Mouse (Mus musculus) midbrain, embryonic 10.5 days (tissue): ENCODE measurements around the gene Apip. TPM values are rescaled to one million over a fixed set of nuclear protein-coding genes. Genes with fewer than 3 reads are reported as not detected.

Experiments used
- DNase-seq: peaks from one replicate; pipeline ENCODE4 v3.0.0-alpha.2; 2017; ENCODE audit warnings: low spot score
- H3K27ac ChIP-seq: fragments of 300-500 bp; sonication (generic); replicated peaks from 2 replicates; pipeline ENCODE4 v1.5.1; 2016; ENCODE audit warnings: mild to moderate bottlenecking
- H3K27me3 ChIP-seq: fragments of 300-500 bp; sonication (generic); 2 replicates; pipeline ENCODE4 v1.6.1; 2016; ENCODE audit warnings: low read depth, mild to moderate bottlenecking; ENCODE audit not compliant: poor library complexity, severe bottlenecking
- H3K36me3 ChIP-seq: fragments of 300-500 bp; sonication (generic); 2 replicates; pipeline ENCODE4 v1.6.1; 2016; ENCODE audit warnings: mild to moderate bottlenecking, moderate library complexity
- H3K4me1 ChIP-seq: fragments of 300-500 bp; sonication (generic); 2 replicates; pipeline ENCODE4 v1.6.1; 2016
- H3K4me3 ChIP-seq: fragments of 300-500 bp; sonication (generic); 2 replicates; pipeline ENCODE4 v1.5.1; 2016; ENCODE audit warnings: mild to moderate bottlenecking, moderate library complexity
- H3K9me3 ChIP-seq: fragments of 300-500 bp; sonication (generic); replicated peaks from 2 replicates; pipeline ENCODE4 v1.6.1; 2016; ENCODE audit warnings: mild to moderate bottlenecking
- WGBS: fragments of 180-500 bp; shearing (Covaris S2); methylation state at CpG from one replicate; pipeline ENCODE4 v1.1.7; 2016; 5-methylcytosine and 5-hydroxymethylcytosine counted together
- polyA plus RNA-seq: library from polyadenylated mRNA; unstranded; fragments of >200 nt; fragmentation: Nextera tagmentation; extraction: Ambion mirVana; gene quantifications from 2 replicates; pipeline ENCODE4 v1.2.1, GENCODE M21; 2016

The Apip gene
- 62.3 and 64.5 TPM in 2 replicates for polyA plus RNA-seq

DNA sequence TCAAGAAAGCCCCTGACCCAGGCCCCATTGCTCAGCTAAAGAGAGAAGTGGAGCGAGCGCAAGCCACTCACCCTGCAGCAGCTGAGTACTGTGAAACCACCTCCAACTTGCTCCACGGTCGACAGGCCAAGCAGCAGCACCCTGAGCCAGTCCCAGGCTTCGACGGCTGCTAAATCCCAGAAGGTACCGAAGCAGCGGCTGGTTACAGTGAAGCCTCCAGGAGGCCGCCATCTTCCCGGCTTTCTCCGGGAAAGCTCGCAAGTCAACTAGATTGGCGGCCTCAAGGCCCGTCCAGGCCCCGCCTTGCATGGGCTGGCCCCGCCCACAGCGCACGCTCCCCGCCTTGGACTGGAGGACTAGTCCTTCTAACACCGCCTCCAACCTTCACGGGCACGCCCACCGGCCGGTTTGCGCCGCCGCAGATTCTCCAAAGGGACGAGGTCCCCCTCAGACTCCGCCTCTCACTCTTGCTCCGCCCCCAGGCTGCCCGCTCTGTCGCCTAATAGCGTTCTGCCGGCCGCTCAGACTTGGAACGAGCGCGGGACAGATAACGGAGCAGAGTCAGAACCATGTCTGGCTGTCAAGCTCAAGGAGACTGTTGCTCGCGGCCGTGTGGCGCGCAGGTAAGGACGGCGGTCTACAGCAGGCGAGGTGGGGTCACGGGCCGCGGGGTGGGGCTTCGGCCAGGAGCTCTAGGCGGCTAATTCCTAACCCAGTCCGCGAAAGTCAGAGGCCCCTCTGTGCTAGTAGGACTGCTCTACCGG is at the start of gene Apip, which contains the start of gene Pdhx:
Gene Apip, plus strand, starts transcription at position 457 of the 764 bp plus-strand sequence.
Gene Pdhx, minus strand, starts transcription at position 295 of the 764 bp plus-strand sequence.
- WGBS, result under 1% methylated on average over 55 of the region's 55 CpGs
- Histone ChIP-seq H3K36me3 (no peaks in the 10 kb centered on the region), H3K9me3 (no peaks in the 10 kb centered on the region; the same call in 1 of the 2 replicates), H3K4me3 (peak within 1 kb of the TSS; percentile 82), H3K27ac (peak within 1 kb of the TSS; percentile 92), H3K4me1 (peaks cover 25% of the 10 kb centered on the region), H3K27me3 (no peaks in the 10 kb centered on the region)
- peak; percentile 100 for DNase-seq

GRCm38 (mm10) chr2:103037831-103038230 is 35.6 kb upstream of the Apip start:
- Histone ChIP-seq H3K27me3 (no peaks in the 10 kb centered on the region), H3K36me3 (peaks cover 36% of the 10 kb centered on the region), H3K4me3 (no peak overlapping the region), H3K4me1 (no peaks in the 10 kb centered on the region), H3K9me3 (no peaks in the 10 kb centered on the region), H3K27ac (no peak overlapping the region)
- no peak for DNase-seq
- 89% methylated on average over 4 of the region's 4 CpGs for WGBS

GRCm38 (mm10) chr2:103040896-103041295 is 32.6 kb upstream of the Apip start:
- Histone ChIP-seq H3K27ac (no peak overlapping the region), H3K9me3 (no peaks in the 10 kb centered on the region), H3K4me1 (no peaks in the 10 kb centered on the region), H3K4me3 (no peak overlapping the region), H3K36me3 (peaks cover 21% of the 10 kb centered on the region), H3K27me3 (no peaks in the 10 kb centered on the region)
- WGBS, result 95% methylated on average over 8 of the region's 8 CpGs
- DNase-seq, result no peak

- Histone ChIP-seq H3K36me3 (peaks cover 12% of the 10 kb centered on the region), H3K9me3 (no peaks in the 10 kb centered on the region), H3K4me1 (no peaks in the 10 kb centered on the region), H3K27ac (no peak overlapping the region), H3K4me3 (no peak overlapping the region), H3K27me3 (no peaks in the 10 kb centered on the region)
- DNase-seq, result no peak
- 92% methylated on average over 2 of the region's 2 CpGs for WGBS
Observed at GRCm38 (mm10) chr2:103045286-103045685, 28.2 kb upstream of the Apip start.

GRCm38 (mm10) chr2:103051937-103052893 is 21.3 kb upstream of the Apip start:
- no peak for DNase-seq
- no peaks in the 10 kb centered on the region for H3K4me1 ChIP-seq
- H3K27me3 ChIP-seq, result no peaks in the 10 kb centered on the region
- H3K36me3 ChIP-seq, result peaks cover 13% of the 10 kb centered on the region; the same call in 1 of the 2 replicates
- H3K27ac ChIP-seq, result no peak overlapping the region
- no peaks in the 10 kb centered on the region for H3K9me3 ChIP-seq
- no peak overlapping the region for H3K4me3 ChIP-seq
- 92% methylated on average over 19 of the region's 19 CpGs for WGBS

DNA sequence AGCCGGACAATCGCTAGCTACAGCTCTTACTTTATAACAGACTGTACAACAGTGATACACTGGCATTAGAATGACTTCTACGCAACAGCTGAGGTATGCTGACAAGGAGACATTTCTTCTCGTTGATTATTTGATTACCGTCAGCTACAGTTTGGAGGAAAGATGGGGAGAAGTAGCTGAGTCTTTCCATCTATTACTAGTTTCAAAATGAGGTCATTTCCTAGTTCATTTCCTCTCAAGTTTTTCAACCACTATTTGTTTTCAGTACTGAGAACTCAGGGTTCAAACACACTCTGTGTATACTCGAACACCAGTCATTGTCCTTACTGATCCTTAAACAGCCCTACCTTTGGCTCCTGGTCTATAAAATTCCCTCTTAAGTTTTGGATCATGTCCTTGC is 17.7 kb upstream of the Apip start:
- WGBS, result 93% methylated on average over 6 of the region's 6 CpGs
- no peak for DNase-seq

DNA sequence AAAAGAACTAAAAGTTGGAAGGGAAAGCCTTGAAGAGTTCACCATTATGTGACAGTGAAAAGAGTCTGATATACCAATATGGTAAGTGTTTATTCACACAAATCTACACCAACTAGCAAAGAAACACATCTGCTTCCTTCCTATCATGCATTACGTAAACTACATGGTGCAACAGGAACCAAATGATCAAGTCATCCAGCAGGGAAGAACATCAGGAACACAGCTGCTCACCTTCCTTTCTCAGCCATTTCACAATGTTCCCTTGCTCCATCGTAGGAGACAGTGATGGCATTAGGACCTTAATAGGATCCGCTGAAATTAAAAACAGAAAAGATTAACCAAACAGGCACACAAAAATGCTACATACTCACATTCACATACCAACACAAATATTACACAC is 15.2 kb upstream of the Apip start:
- Histone ChIP-seq H3K4me1 (0 out of 2 replicates have a peak, but pooled peaks cover 3% of the 10 kb centered on the region), H3K36me3 (peaks cover 10% of the 10 kb centered on the region; the same call in 1 of the 2 replicates), H3K27ac (no peak overlapping the region), H3K4me3 (no peak overlapping the region), H3K27me3 (no peaks in the 10 kb centered on the region), H3K9me3 (no peaks in the 10 kb centered on the region)
- no peak for DNase-seq
- WGBS, result 92% methylated on average over 3 of the region's 3 CpGs

More for the DNA sequence above, 17.7 kb upstream of the Apip start:
- Histone ChIP-seq H3K4me1 (no peaks in the 10 kb centered on the region), H3K4me3 (no peak overlapping the region), H3K9me3 (no peaks in the 10 kb centered on the region), H3K27me3 (no peaks in the 10 kb centered on the region), H3K27ac (no peak overlapping the region), H3K36me3 (peaks cover 13% of the 10 kb centered on the region; the same call in 1 of the 2 replicates)

GRCm38 (mm10) chr2:103062865-103063264 is 10.6 kb upstream of the Apip start:
- 54% methylated on average over 3 of the region's 3 CpGs for WGBS
- peaks cover 3% of the 10 kb centered on the region; the same call in 1 of the 2 replicates for H3K4me1 ChIP-seq
- H3K9me3 ChIP-seq, result no peaks in the 10 kb centered on the region
- H3K36me3 ChIP-seq, result no peaks in the 10 kb centered on the region; the same call in 1 of the 2 replicates
- no peak for DNase-seq
- H3K27ac ChIP-seq, result no peak overlapping the region
- H3K4me3 ChIP-seq, result no peak overlapping the region
- H3K27me3 ChIP-seq, result no peaks in the 10 kb centered on the region

GRCm38 (mm10) chr2:103066683-103067551 is 6.6 kb upstream of the Apip start:
- no peak overlapping the region for H3K27ac ChIP-seq
- H3K9me3 ChIP-seq, result no peaks in the 10 kb centered on the region
- peaks cover 11% of the 10 kb centered on the region for H3K4me1 ChIP-seq
- H3K27me3 ChIP-seq, result no peaks in the 10 kb centered on the region
- 91% methylated on average over 8 of the region's 8 CpGs for WGBS
- no peak overlapping the region for H3K4me3 ChIP-seq
- H3K36me3 ChIP-seq, result no peaks in the 10 kb centered on the region; the same call in 1 of the 2 replicates
- DNase-seq, result no peak

GRCm38 (mm10) chr2:103067552-103068207 is 5.8 kb upstream of the Apip start:
- peaks cover 19% of the 10 kb centered on the region for H3K4me1 ChIP-seq
- no peak overlapping the region for H3K4me3 ChIP-seq
- no peak for DNase-seq
- no peaks in the 10 kb centered on the region for H3K27me3 ChIP-seq
- no peaks in the 10 kb centered on the region for H3K9me3 ChIP-seq
- H3K36me3 ChIP-seq, result no peaks in the 10 kb centered on the region; the same call in 1 of the 2 replicates
- no peak overlapping the region for H3K27ac ChIP-seq
- WGBS, result 98% methylated on average over 2 of the region's 2 CpGs

DNA sequence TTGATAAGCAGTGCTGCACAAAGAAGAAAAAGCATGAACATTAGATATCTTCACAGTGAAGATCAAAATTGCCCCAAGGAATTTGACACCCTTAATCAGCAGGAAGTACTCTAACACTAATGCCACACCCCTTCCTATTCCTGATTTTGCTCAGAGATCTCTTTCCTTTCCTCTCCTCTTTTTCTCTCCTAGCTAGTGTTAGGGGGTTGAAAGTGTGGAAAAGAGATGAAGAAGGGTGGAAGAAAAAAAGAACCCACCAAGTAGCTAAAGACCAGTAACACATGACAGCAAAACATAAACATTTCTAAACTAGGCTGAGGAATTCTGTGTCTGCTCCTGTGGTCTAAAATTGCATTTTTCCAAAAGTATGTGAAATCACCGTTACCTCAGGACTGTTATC is 4.9 kb upstream of the Apip start:
- H3K36me3 ChIP-seq, result no peaks in the 10 kb centered on the region; the same call in 1 of the 2 replicates
- whole genome bisulfite sequencing, result 96% methylated on average over 1 of the region's 1 CpGs
- no peak for DNase-seq
- H3K27me3 ChIP-seq, result no peaks in the 10 kb centered on the region
- no peak overlapping the region for H3K4me3 ChIP-seq
- no peaks in the 10 kb centered on the region for H3K9me3 ChIP-seq
- peaks cover 17% of the 10 kb centered on the region for H3K4me1 ChIP-seq
- no peak overlapping the region for H3K27ac ChIP-seq
